Mouse (Mus musculus) thymus, postnatal 14 days (tissue): Measurements from ENCODE around the gene Zfp423.

Experiments used
- DNase-seq: peaks from one replicate; pipeline ENCODE4 v3.0.0; 2021

The Zfp423 gene

GRCm38 (mm10) chr8:87740946-87741530 is 218.4 kb downstream of the Zfp423 start:
- DNase-seq = no peak

- no peak for DNase-seq
These were observed 221.5 kb downstream of the Zfp423 start for GRCm38 (mm10) chr8:87737900-87738299.

GRCm38 (mm10) chr8:87734902-87735301 is 224.5 kb downstream of the Zfp423 start:
- DNase-seq = no peak

- DNase-seq = no peak
These were observed 224.9 kb downstream of the Zfp423 start for GRCm38 (mm10) chr8:87734496-87734895.

- DNase-seq = no peak
These were observed 228.3 kb downstream of the Zfp423 start for GRCm38 (mm10) chr8:87731062-87731461.

- DNase-seq = no peak
These were observed 236.4 kb downstream of the Zfp423 start for GRCm38 (mm10) chr8:87723015-87723414.

GRCm38 (mm10) chr8:87719137-87719815 is 240.1 kb downstream of the Zfp423 start:
- no peak for DNase-seq

GRCm38 (mm10) chr8:87717445-87717844 is 241.9 kb downstream of the Zfp423 start:
- DNase-seq = no peak

GRCm38 (mm10) chr8:87716726-87717248 is 242.6 kb downstream of the Zfp423 start:
- no peak for DNase-seq

GRCm38 (mm10) chr8:87715731-87716682 is 243.4 kb downstream of the Zfp423 start:
- peak; percentile 60 for DNase-seq

GRCm38 (mm10) chr8:87713946-87714345 is 245.4 kb downstream of the Zfp423 start:
- DNase-seq = no peak

- no peak for DNase-seq
These were observed 247.4 kb downstream of the Zfp423 start for GRCm38 (mm10) chr8:87711955-87712354.

GRCm38 (mm10) chr8:87708127-87708637 is 251.2 kb downstream of the Zfp423 start:
- DNase-seq = peak; percentile 58

GRCm38 (mm10) chr8:87707176-87707575 is 252.2 kb downstream of the Zfp423 start:
- DNase-seq = no peak

- no peak for DNase-seq
These were observed 254.6 kb downstream of the Zfp423 start for GRCm38 (mm10) chr8:87704756-87705155.

- DNase-seq = no peak
These were observed 256.5 kb downstream of the Zfp423 start for GRCm38 (mm10) chr8:87702790-87703311.

GRCm38 (mm10) chr8:87702051-87702521 is 257.3 kb downstream of the Zfp423 start:
- no peak for DNase-seq

GRCm38 (mm10) chr8:87701583-87701982 is 257.8 kb downstream of the Zfp423 start:
- DNase-seq = no peak

GRCm38 (mm10) chr8:87700321-87700720 is 259.1 kb downstream of the Zfp423 start:
- peak; percentile 44 for DNase-seq

GRCm38 (mm10) chr8:87697127-87697526 is 262.3 kb downstream of the Zfp423 start:
- no peak for DNase-seq

- DNase-seq = no peak
These were observed 265.7 kb downstream of the Zfp423 start for GRCm38 (mm10) chr8:87693741-87694140.
